Mouse (Mus musculus) ZHBTc4 (cell line): Measurements from ENCODE around the gene Gm12790.
A peak's percentile ranks its signal among the peaks of the same experiment; 100 is the strongest.
"Not testable (repeated sequence)": the region's sequence is repeated elsewhere in the genome, so short reads cannot be mapped to it uniquely, and the experiment has no call there.

ENCODE experiments used
- DNase-seq: peaks from one replicate; pipeline ENCODE4 v3.0.0-alpha.2; 2011; ENCODE audit warnings: low read depth, low spot score

The Gm12790 gene

GRCm38 (mm10) chr4:101980949-101981348 is at the start of gene Gm12790:
Gm12790 (minus strand) TSS chr4:101981049.
- DNase-seq: not testable (repeated sequence)

- DNase-seq: no peak
Measured at GRCm38 (mm10) chr4:102026619-102027018, 45.8 kb upstream of the Gm12790 start.

GRCm38 (mm10) chr4:101998267-101998922 is 17.5 kb upstream of the Gm12790 start:
- DNase-seq: peak; percentile 88

DNA sequence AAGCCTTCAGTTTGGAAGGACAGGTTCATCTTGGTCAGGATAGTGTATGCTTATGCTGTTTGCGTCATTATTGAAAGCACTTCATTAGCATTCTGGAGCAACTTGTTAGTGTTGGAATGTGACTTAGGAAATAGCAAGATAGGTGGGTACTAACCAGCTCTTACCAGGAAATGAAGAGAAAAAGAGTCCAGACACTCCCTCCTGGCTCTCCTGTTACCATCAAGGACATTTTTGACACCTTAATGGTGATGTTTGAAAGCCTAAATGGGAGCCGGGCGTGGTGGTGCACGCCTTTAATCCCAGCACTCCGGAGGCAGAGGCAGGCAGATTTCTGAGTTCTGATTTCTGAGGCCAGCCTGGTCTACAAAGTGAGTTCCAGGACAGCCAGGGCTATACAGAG is 16.6 kb upstream of the Gm12790 start:
- DNase-seq: peak; percentile 73

GRCm38 (mm10) chr4:101986326-101986725 is 5.5 kb upstream of the Gm12790 start, which contains the start of gene Gm12789:
Gm12789 (plus strand) TSS chr4:101986626.
- not testable (repeated sequence) for DNase-seq

DNA sequence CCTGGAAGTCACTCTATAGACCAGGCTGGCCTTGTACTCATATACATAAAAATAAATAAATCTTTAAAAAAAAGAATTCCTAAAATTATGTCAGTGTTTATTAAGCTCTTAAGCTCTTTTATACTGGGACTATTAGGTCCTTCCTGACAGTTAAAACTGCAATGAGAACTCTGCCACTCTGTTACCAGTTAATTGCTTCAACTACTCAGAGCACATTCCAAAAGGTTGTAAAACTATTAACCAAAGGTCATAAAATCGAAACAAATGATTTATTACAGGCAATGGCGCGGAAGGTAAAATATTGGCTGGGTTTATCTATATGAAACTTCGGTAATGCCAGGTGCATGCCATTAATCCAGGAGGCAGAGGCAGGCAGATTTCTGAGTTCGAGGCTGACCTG is 4.8 kb upstream of the Gm12790 start:
- no peak for DNase-seq

DNA sequence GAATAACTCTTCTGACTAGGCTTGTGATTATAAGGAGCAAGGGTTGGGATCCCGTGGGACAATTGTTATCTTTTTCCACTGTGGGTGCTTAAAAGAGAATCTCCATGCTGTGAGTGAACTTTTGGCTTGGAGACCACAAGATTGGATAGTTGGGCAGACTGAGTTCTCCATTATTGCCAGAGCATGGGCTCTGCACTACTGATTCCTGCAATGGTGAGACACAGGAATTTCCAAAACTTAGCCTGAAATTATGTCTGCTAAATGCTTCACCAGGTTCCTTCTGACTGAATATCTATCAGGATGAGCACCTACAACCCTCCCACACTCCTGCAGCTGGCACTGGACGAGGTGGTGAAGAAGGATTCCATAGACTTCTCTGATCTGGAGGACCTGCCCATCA is 40.7 kb downstream of the Gm12790 start, which contains the start of gene Gm12794:
Gene Gm12794, plus strand, starts transcription at position 301 of the 400 bp plus-strand sequence.
- DNase-seq: not testable (repeated sequence)
